Mouse (Mus musculus): ENCODE measurements around the gene Cnga4.
"Not testable (repeated sequence)": the region's sequence is repeated elsewhere in the genome, so short reads cannot be mapped to it uniquely, and the experiment has no call there.

Cnga4 gene

DNA sequence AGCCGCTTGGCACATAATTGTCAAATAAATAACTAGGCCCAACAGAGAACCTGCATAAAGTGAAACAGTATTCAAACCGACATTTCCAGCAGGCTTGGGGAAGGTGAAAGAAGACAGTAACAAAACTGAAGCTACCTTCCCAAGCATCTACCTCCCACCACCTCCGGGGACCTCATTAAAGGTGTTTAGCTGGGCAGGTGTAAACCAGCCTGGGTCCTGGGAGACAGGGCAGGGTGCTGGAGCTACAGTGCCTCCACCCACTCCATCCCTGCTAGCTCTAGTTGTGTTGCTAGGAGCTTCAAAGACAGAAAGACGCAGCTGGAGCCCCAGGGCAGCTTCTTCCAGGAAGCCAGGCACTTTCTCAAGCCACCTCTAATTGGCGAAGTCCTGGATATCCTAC is at the start of gene Cnga4:
TSS of gene Cnga4 (plus strand) at position 301 of the 400 bp plus-strand sequence.
- no peak for DNase-seq

DNA sequence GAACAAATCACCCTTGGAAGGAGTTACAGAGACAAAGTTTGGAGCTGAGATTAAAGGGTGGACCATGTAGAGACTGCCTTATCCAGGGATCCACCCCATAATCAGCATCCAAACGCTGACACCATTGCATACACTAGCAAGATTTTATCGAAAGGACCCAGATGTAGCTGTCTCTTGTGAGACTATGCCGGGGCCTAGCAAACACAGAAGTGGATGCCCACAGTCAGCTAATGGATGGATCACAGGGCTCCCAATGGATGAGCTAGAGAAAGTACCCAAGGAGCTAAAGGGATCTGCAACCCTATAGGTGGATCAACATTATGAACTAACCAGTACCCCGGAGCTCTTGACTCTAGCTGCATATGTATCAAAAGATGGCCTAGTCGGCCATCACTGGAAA is 48.3 kb upstream of the Cnga4 start:
- DNase-seq, result not testable (repeated sequence)

DNA sequence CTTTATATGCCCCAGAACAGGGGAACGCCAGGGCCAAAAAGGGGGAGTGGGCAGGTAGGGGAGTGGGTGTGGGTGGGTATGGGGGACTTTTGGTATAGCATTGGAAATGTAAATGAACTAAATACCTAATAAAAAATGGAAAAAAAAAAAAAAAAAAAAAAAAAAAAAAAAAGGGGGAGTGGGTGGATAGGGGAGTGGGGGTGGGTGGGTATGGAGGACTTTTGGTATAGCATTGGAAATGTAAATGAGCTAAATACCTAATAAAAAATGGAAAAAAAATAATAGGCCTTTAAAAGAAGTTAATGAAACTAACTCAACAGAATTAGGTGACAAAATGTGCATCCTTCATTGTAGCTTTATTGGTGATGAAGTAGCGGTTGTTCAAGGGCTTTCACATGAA is 47.9 kb upstream of the Cnga4 start:
- DNase-seq, result not testable (repeated sequence)

DNA sequence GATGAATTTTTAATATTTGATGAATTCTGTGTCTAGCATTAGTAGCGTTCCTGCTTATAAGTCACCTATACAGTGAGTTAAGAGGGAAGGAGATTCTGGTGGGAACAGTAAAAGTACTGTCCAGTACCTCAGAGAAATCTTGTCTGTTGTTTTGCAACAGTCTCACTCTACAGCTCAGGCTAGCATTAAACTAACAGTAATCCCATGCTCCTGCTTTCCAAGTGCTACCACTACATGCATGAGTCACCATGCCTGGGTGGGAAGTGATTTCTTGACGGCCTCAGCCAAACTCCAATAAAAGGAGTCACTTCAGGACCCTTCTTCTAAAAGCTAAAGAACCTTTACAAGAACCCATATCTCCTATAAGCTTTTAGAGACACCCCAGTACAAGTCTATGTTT is 42.7 kb upstream of the Cnga4 start:
- DNase-seq, result peak; percentile 4

GRCm38 (mm10) chr7:105367268-105367667 is 37.1 kb upstream of the Cnga4 start:
- DNase-seq, result no peak

GRCm38 (mm10) chr7:105367930-105368329 is 36.4 kb upstream of the Cnga4 start, which contains the start of gene Olfr692:
Gene Olfr692, plus strand, starts transcription at chr7:105368230.
- peak; percentile 25 for DNase-seq

- peak; percentile 85 for DNase-seq
Observed at GRCm38 (mm10) chr7:105368521-105368920, 35.8 kb upstream of the Cnga4 start.

DNA sequence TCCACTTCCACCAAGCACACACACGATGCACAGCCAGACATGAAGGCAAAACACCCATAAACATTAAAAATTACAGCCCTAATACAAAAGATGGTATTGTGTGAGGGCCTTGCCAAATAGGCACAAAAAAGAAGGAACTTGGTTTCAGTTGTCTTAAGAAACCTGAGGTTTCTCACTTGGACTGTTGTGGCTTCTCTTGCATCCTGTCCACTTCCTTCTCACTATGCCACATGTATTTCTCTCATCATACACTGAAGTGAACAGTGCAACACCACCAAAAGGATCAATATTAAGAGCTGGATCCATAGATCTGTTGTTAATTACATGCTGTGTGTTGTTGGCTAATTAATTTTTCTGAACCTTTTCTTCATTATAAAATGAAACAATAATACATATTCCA is 31.5 kb upstream of the Cnga4 start:
- DNase-seq, result no peak

- peak; percentile 93 for DNase-seq
Observed at GRCm38 (mm10) chr7:105373509-105373908, 30.9 kb upstream of the Cnga4 start.

DNA sequence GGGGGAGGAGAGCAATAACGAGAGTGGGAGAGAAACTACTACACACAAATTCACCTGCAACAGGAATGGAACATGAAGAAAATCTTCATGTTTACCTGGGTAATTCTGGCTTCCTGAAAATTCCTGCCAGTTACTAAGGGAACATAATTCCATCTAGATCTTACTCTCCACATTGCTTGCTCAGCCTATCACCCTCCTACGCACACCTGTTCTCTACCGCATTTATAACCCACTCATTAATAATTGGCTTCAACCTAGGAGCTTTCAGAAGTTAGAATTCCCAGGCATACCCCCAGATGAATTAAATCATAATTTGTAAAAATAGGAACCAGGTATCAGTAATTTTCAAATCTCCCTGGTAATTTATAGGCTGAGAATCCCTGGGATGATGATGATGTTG is 30.4 kb upstream of the Cnga4 start:
- no peak for DNase-seq

GRCm38 (mm10) chr7:105374866-105375265 is 29.5 kb upstream of the Cnga4 start, which contains the start of gene Gm5901:
Gene Gm5901, plus strand, starts transcription at chr7:105375038.
- DNase-seq, result peak; percentile 80

- peak; percentile 11 for DNase-seq
Observed at GRCm38 (mm10) chr7:105380329-105380728, 24.0 kb upstream of the Cnga4 start.

GRCm38 (mm10) chr7:105387696-105388095 is 16.7 kb upstream of the Cnga4 start:
- DNase-seq, result no peak

DNA sequence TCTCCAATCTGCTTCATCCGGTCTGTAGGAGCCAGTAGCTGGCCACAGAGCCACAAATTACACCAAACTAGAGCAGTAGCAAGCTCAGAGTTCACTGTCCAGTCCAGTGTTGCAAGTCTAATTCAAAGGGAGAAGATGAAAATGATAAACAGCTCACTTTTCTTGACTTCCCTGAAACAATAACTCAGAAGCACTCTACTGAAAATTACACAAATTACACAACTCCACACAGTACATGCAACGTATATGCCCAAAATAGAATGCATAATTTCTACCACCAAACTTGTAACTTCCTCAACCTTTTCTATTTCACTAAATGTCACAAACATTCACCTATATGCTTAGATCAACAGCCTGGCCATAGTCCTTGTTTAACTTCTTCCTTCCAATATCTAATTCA is 14.1 kb upstream of the Cnga4 start:
- DNase-seq, result no peak

- DNase-seq, result no peak
Observed at GRCm38 (mm10) chr7:105394606-105395005, 9.8 kb upstream of the Cnga4 start.

DNA sequence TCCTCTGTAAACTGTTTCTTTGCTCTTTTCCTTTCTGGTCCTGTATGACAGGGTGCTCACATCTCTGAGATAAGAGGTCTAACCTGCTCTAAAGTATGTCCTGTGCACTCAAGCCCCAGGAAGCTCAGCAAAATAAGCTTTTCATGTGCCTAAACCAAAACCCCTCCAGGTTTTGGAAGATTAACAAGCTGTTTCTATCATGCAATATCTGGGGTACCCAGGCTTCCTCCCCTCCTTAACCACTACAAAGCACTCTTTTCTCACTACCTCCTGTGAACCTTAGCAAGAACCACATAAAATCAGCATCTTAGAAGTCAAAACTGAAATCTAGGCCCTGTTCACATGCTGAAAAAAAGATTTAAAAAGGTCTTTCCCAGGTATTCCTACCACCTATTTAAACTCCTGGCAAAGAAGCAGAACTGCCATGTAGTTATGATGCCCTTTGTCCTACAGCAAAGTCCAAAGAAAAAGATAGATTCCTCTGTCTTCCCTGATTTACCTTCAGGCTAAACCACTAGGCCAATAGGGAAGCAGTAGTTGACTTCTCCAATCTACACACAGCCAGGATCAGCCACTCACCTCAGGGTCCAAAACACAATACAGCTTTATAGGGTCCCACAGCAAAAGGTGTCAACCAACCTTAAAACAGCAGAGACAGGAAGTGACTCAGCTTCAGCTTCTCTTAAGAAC is 9.1 kb upstream of the Cnga4 start:
- DNase-seq, result no peak

DNA sequence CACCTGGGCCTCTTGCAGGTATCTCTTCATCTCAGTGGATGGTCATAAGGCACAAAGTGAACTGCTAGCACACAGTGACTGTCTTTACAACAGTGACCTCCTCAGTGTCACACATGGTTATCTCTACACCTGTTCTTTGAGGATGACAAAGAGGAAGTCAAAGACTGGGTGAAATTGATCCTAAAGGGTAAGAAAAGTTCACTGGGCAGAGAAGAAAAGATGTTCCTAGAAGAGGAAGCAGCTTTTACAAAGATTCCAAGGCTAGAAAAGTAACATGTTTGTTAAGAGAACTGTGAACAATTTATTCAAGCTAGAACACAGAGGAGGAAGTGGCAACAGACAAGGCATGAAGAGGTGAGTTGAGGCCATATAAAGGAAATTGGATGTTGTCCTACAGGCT is 8.2 kb upstream of the Cnga4 start:
- no peak for DNase-seq

DNA sequence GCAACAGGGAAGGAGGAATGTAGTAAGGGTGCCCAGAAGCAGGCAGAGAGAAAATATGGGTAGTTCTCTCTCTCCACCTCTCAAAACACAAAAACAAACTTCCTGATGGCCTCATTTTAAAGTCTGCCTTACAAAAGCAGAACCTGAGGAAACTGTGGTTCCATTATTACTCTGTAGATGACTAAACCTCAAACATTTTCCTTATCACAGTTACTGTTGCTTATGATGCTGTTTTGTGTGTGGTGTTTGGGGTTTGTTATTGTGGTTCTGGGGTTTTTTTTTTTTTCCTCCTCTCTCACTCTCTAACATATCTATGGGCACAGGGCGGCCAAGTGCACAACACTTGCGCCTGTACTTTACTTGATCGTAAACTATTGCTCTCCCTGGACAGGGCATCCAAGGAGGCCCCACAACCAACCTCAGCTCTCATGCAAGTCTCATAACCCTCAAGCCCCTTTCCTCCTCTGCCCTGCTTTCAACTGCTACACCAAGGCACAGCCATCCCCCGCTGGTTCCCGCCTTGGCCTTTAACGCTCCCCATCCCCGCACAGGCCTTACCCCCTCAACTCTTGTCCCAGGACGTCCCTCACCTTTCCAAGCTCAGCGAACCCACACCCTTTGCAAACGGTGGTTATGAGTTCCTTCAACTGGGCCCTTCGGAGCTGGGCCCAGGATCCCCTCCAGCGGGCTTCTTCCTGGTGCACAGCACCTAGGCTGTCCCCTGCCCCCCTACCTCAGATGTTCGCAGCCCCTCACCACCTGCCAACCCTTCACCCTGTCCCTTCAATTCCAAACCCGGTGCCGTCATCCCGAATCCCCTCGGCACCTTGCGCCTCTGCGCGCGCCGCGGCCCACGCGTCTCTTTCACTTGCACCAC is 5.1 kb upstream of the Cnga4 start:
- no peak for DNase-seq

GRCm38 (mm10) chr7:105399935-105400624 is 4.3 kb upstream of the Cnga4 start, which contains the start of gene Fam160a2:
Gene Fam160a2, minus strand, starts transcription at chr7:105400054.
- DNase-seq, result peak; percentile 100

- no peak for DNase-seq
Observed at GRCm38 (mm10) chr7:105406322-105406721, 2.0 kb downstream of the Cnga4 start.

DNA sequence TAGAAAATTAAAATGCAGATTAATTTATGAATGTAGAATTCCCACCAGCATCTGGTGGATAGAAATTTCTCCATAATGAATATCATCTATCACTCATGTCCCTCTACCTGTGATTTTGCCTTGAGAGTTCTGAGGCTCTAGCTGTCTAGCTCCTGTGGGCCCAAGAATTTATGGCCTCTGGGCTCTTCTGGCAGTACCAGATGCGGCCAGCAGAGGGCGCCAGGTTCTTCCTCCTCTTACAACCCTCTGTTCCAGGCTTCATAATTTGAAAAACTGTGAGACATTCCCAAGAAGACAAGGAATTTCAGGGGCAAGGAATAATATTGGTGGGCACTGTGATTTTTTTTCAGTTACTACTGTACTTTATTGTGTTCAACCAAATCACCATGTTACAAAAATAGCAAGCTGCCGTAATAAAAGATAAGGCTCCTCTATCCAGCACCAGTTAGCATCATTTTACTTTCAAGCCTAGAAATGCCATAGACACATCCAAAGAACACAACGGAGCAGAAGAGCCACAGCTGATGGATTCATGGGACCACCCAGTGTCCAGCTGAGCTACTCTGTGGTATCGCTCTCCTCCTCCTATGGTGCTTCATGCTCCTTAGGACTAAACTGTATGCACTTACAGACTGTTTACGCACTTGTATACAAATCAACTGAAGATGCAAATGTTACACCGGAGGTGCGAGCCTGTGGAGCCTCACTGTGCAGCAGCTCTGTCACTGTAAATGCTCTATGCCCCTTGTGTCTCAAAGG is 7.7 kb downstream of the Cnga4 start:
- DNase-seq, result peak; percentile 94

GRCm38 (mm10) chr7:105414385-105414784 is 10.0 kb downstream of the Cnga4 start:
- no peak for DNase-seq

DNA sequence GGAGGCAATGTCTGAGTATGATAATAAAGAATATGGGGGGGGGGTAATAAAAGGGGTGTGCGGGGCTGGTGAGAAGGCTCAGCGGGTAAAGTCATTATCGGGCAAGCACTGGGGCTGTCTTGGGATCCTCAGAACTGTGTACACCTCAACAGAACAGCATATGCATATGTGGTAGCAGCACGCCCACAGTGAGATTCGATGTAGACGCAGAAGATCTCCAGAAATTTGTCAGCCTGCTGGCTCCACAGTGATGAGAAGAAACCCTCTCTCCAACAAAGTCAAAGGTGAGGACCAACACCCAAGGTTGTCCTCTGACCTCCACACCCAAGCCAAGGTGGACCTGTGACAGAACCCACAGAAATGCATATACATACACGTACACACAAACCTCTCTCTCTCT is 12.2 kb downstream of the Cnga4 start:
- peak; percentile 56 for DNase-seq

Measured in heart, adult 11 months (tissue).